Mouse (Mus musculus) CH12.LX (cell line): ENCODE results near the gene Lta.

Experiments used
- CTCF ChIP-seq, 2 experiments: IDR thresholded peaks in 1 of 2; conservative IDR thresholded peaks in 1 of 2; 2 replicates each; pipeline ENCODE4 v1.5.1; 2011 to 2012; ENCODE audit warnings: low read depth in 2 of 2, low read length in 2 of 2, improper control_type of control experiment in 1 of 2, inconsistent platforms in 1 of 2, mild to moderate bottlenecking in 1 of 2, moderate library complexity in 1 of 2
- MXI1 ChIP-seq: IDR thresholded peaks from 2 replicates; pipeline ENCODE4 v1.6.1; 2011; ENCODE audit warnings: mild to moderate bottlenecking, low read depth, low read length, improper control_type of control experiment
- TCF12 ChIP-seq: IDR thresholded peaks from 2 replicates; pipeline ENCODE4 v1.6.1; 2014; ENCODE audit warnings: low read depth, mild to moderate bottlenecking, inconsistent platforms, low read length, improper control_type of control experiment

- TF ChIP-seq CTCF (conservative IDR thresholded peaks at IDR 0.05 in 1 of 2, IDR thresholded peaks at IDR 0.05 in 1 of 2; ENCODE audit: low read depth in 2 of 2, low read length in 2 of 2), result no peak
- TF ChIP-seq MXI1, result no peak
- TF ChIP-seq TCF12, result no peak
Measured at GRCm38 (mm10) chr17:35204494-35205379, at the start of gene Lta.
